15 mouse cellular contexts compared by ENCODE assay signal in genomic region chr16:91110999-91111535, GRCm38 (mm10). TPM values are rescaled to one million over a fixed set of nuclear protein-coding genes. Genes with fewer than 3 reads are reported as not detected.
DNase-seq lines count a peak whose midpoint lies in the region; ATAC-seq and TF ChIP-seq lines count a peak whose summit lies in the region.
"Had no signal": no experiment of that assay in that cellular context is flagged by ENCODE, and none has a peak within 500 bp of the region (broad histone marks: within the 10 kb centered on the region; RNA-seq: fewer than 3 reads in every experiment).

No protein-coding gene starts in this region.

- H3K4me2 ChIP-seq in forebrain, embryonic 14.5 days (ENCODE audit: low read length) = no peak overlapping the region
- H3K4me2 ChIP-seq in forebrain, embryonic 12.5 days = no peak overlapping the region
- H3K4me2 ChIP-seq in kidney, postnatal 0 days (ENCODE audit: low read length) = no peak overlapping the region
- H3K4me2 ChIP-seq in limb, embryonic 12.5 days = 0 out of 2 replicates have a peak overlapping the region, but pooled peaks have one; percentile 7
- H3K4me2 ChIP-seq: lung, embryonic 15.5 days had no signal

- H3K36me3 ChIP-seq in forebrain, embryonic 14.5 days (ENCODE audit: control insufficient read depth, insufficient read depth, low read length) = no peaks in the 10 kb centered on the region
- H3K36me3 ChIP-seq in forebrain, embryonic 12.5 days (replicated peaks) = no peaks in the 10 kb centered on the region
- H3K36me3 ChIP-seq in kidney, postnatal 0 days (ENCODE audit: insufficient read depth, low read length) = no peaks in the 10 kb centered on the region
- H3K36me3 ChIP-seq in C2C12 (ENCODE audit: control insufficient read depth, insufficient read depth) = no peaks in the 10 kb centered on the region
- H3K36me3 ChIP-seq in limb, embryonic 12.5 days = no peaks in the 10 kb centered on the region
- H3K36me3 ChIP-seq: lung, embryonic 15.5 days had no signal

- 46% methylated on average over 11 of the region's 11 CpGs for WGBS in forebrain, embryonic 14.5 days
- 57% methylated on average over 11 of the region's 11 CpGs for WGBS in forebrain, embryonic 12.5 days
- WGBS in kidney, postnatal 0 days = 41% methylated on average over 11 of the region's 11 CpGs
- 36% methylated on average over 11 of the region's 11 CpGs for WGBS in limb, embryonic 12.5 days

- no peak overlapping the region for H3K9ac ChIP-seq in forebrain, embryonic 14.5 days (ENCODE audit: low read length)
- no peak overlapping the region for H3K9ac ChIP-seq in forebrain, embryonic 12.5 days
- H3K9ac ChIP-seq in kidney, postnatal 0 days (ENCODE audit: low read depth, low read length) = no peak overlapping the region
- H3K9ac ChIP-seq in limb, embryonic 12.5 days (replicated peaks) = no peak overlapping the region
- H3K9ac ChIP-seq: lung, embryonic 15.5 days had no signal

- no peak for TF ChIP-seq CTCF in kidney, postnatal 0 days (IDR thresholded peaks at IDR 0.05; ENCODE audit: low read depth)
- no peak for TF ChIP-seq CTCF in C2C12 (IDR thresholded peaks at IDR 0.05; ENCODE audit: control insufficient read depth, insufficient read depth, insufficient read length)

- no peaks in the 10 kb centered on the region; the same call in 1 of the 2 replicates for H3K9me3 ChIP-seq in forebrain, embryonic 14.5 days (replicated peaks; ENCODE audit: control insufficient read depth, low read length)
- peaks cover 10% of the 10 kb centered on the region; the same call in 1 of the 2 replicates for H3K9me3 ChIP-seq in forebrain, embryonic 12.5 days
- no peaks in the 10 kb centered on the region for H3K9me3 ChIP-seq in kidney, postnatal 0 days (replicated peaks; ENCODE audit: low read length)
- peaks cover 14% of the 10 kb centered on the region; the same call in 1 of the 2 replicates for H3K9me3 ChIP-seq in limb, embryonic 12.5 days
- H3K9me3 ChIP-seq: lung, embryonic 15.5 days had no signal

- H3K4me3 ChIP-seq in forebrain, embryonic 14.5 days (ENCODE audit: low read depth, low read length) = no peak overlapping the region
- H3K4me3 ChIP-seq in forebrain, embryonic 12.5 days (replicated peaks) = no peak overlapping the region
- no peak overlapping the region for H3K4me3 ChIP-seq in kidney, postnatal 0 days (replicated peaks; ENCODE audit: low read depth, low read length)
- H3K4me3 ChIP-seq in C2C12 (ENCODE audit: insufficient read depth, poor library complexity, severe bottlenecking) = no peak overlapping the region
- H3K4me3 ChIP-seq in limb, embryonic 12.5 days (replicated peaks) = no peak overlapping the region
- H3K4me3 ChIP-seq: lung, embryonic 15.5 days; megakaryocyte, embryonic 14.5 days had no signal

- no peaks in the 10 kb centered on the region for H3K79me3 ChIP-seq in C2C12 (ENCODE audit: low read depth)

- peak; percentile 61 for DNase-seq in forebrain, embryonic 14.5 days (ENCODE audit: low spot score)
- peak; percentile 50 for DNase-seq in kidney, postnatal 0 days (ENCODE audit: low spot score)
- no peak for DNase-seq in kidney, adult 9 months
- DNase-seq in cerebellum, adult 11 months = no peak
- DNase-seq in adrenal gland, postnatal 10 days = no peak
- DNase-seq: cerebellum, adult 9-10 months; layer of hippocampus, postnatal 36 days; liver; right cerebral cortex, postnatal 4 days had no signal

- no peak for ATAC-seq in forebrain, embryonic 14.5 days
- ATAC-seq in forebrain, embryonic 12.5 days (ENCODE audit: low FRiP score) = no peak
- no peak for ATAC-seq in kidney, postnatal 0 days (replicated peaks; ENCODE audit: low FRiP score, low read depth)
- ATAC-seq in limb, embryonic 12.5 days (ENCODE audit: insufficient number of reproducible peaks, insufficient read depth, low FRiP score, low TSS enrichment, low read depth) = no peak
- ATAC-seq: intestine, postnatal 0 days had no signal

- H3K27me3 ChIP-seq in forebrain, embryonic 14.5 days (replicated peaks; ENCODE audit: control insufficient read depth, insufficient read depth, low read length) = no peaks in the 10 kb centered on the region
- 0 out of 2 replicates have a peak, but pooled peaks cover 5% of the 10 kb centered on the region for H3K27me3 ChIP-seq in forebrain, embryonic 12.5 days
- no peaks in the 10 kb centered on the region for H3K27me3 ChIP-seq in kidney, postnatal 0 days (ENCODE audit: insufficient read depth, low read length)
- H3K27me3 ChIP-seq in C2C12 (ENCODE audit: control insufficient read depth, insufficient read depth, insufficient read length) = peaks cover 9% of the 10 kb centered on the region
- H3K27me3 ChIP-seq in limb, embryonic 12.5 days = peaks cover 6% of the 10 kb centered on the region; the same call in 1 of the 2 replicates

- H3K27ac ChIP-seq in forebrain, embryonic 14.5 days (ENCODE audit: low read depth, low read length) = no peak overlapping the region
- no peak overlapping the region for H3K27ac ChIP-seq in forebrain, embryonic 12.5 days
- no peak overlapping the region for H3K27ac ChIP-seq in kidney, postnatal 0 days
- no peak overlapping the region for H3K27ac ChIP-seq in limb, embryonic 12.5 days
- H3K27ac ChIP-seq: lung, embryonic 15.5 days had no signal

- peaks cover 15% of the 10 kb centered on the region; the same call in 1 of the 2 replicates for H3K4me1 ChIP-seq in forebrain, embryonic 14.5 days (ENCODE audit: control insufficient read depth, insufficient read depth, low read length)
- peaks cover 9% of the 10 kb centered on the region for H3K4me1 ChIP-seq in forebrain, embryonic 12.5 days
- no peaks in the 10 kb centered on the region for H3K4me1 ChIP-seq in kidney, postnatal 0 days (replicated peaks; ENCODE audit: insufficient read depth, low read length)
- 0 out of 2 replicates have a peak, but pooled peaks cover 3% of the 10 kb centered on the region for H3K4me1 ChIP-seq in limb, embryonic 12.5 days (replicated peaks)
- H3K4me1 ChIP-seq: lung, embryonic 15.5 days; megakaryocyte, embryonic 14.5 days had no signal

- no peaks in the 10 kb centered on the region for H3K79me2 ChIP-seq in C2C12 (ENCODE audit: control insufficient read depth, insufficient read depth)

- no peak overlapping the region for H3ac ChIP-seq in C2C12 (ENCODE audit: control insufficient read depth, insufficient read length, low read depth)

TF ChIP-seq in C2C12, 6 proteins besides CTCF, POLR2A, EP300 and RAD21:
- TF ChIP-seq CEBPB (IDR thresholded peaks at IDR 0.05; ENCODE audit: low read depth) (no peak), USF1 (IDR thresholded peaks at IDR 0.05; ENCODE audit: low read depth) (peak; percentile 16), FOSL1 (IDR thresholded peaks at IDR 0.05; ENCODE audit: insufficient read depth, low read length, poor library complexity, severe bottlenecking) (no peak), MYOD1 (IDR thresholded peaks at IDR 0.05; ENCODE audit: control insufficient read depth, insufficient read length, low read depth) (no peak)

RNA-seq across cellular contexts. Expression of gene 4932438H23Rik, which starts 16.1 kb away (rescaled TPM):
- 0.48 and 1.0 TPM in 2 replicates for polyA plus RNA-seq in forebrain, embryonic 14.5 days (2014; fragmentation: Nextera tagmentation; extraction: Ambion mirVana)
- polyA plus RNA-seq in forebrain, embryonic 12.5 days (2016; fragmentation: Nextera tagmentation; extraction: Ambion mirVana) = 0.43 TPM in 1 of 2 replicates, not detected in the other
- 0.07 and 0.11 TPM in 2 replicates for polyA plus RNA-seq in kidney, postnatal 0 days (2015; fragmentation: Nextera tagmentation; extraction: Ambion mirVana)
- polyA plus RNA-seq in C2C12 (2012; fragmentation: generic; extraction: Trizol) = 0.02 TPM
- polyA plus RNA-seq in limb, embryonic 12.5 days (2016; fragmentation: Nextera tagmentation; extraction: Ambion mirVana) = not detected in 2 replicates
- total RNA-seq in adrenal gland, postnatal 10 days (2021) = under 1 TPM; 0.12 to 0.15 TPM

Comparison
In these comparisons a context has a peak if more than half of its experiments do, and no peak if none do; other contexts are left out.
1. DNase-seq: peak in forebrain, embryonic 14.5 days (single experiment) and kidney, postnatal 0 days (single experiment); none in kidney, adult 9 months (single experiment), cerebellum, adult 11 months (single experiment) and adrenal gland, postnatal 10 days (single experiment).